Mouse (Mus musculus) right cerebral cortex, postnatal 14 days (tissue): ENCODE measurements around the gene Gatd1.

ENCODE experiments used
- DNase-seq: peaks from one replicate; pipeline ENCODE4 v3.0.0; 2022

Gene Gatd1

DNA sequence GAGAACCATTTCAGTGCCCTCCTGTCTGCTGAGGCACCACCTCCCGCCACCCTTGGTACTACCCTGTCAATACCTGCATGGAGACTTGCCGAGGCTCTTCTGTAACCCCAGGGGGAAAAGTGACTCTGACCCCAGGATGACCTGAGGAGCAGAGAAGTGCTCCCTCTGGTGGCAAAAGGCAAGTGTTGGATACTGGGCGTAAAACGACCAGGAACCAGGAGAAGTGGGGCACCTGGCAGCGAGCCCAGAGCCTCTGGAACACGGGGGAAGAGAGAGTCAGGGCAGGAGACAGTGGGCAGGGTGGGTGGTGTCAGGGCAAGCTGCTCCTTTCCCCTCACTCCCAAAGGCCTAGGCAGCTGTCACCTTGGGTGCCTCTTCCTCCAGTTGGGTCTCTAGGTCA, 26.7 kb upstream of the Gatd1 start:
- peak; percentile 76 for DNase-seq

DNA sequence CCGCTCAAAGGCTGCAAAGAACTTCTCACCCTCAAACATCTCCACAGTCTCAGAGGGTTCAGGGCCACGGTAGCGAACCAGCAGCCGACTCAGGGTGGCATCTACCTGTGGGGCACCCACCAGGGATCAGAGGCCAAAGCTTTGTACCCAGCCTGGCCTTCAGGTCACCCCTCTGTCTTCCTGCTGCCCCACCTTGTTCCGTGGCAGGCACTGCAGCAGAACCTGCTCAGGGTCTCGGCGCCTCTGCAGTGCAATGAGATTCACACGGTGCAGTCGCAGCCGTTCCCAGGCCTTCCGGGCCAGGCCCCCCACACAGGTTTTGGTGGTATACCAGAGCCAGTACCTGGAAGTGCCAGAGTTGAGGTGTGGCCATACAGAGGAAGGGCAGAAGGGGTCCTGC, 25.9 kb upstream of the Gatd1 start:
- DNase-seq: no peak

DNA sequence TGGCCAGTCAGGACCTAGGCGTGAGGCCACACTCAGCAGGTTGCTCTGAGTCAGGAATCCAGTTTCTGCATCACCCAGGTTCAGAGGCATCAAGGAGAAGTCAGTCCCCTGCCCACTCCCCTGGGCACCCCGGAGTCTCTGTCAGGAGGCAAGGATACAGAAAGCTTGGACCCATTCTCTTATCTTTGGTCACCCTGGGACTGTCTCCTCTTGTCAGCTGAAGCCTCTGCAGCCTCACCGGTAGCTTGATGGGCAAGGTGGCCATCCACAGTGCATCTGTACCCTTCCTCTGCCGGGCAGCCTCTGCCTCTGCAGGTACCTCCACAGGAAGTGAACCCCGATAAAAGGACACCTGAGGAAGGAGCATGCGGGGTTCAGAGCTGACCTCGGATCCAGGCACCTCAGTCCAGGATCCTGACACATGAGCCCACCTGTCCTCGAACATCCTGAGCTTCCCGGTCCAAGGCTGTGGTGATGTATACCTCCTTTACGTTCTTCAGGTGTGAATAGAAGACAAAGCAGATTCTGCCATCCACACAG, 25.3 kb upstream of the Gatd1 start:
- DNase-seq: no peak

DNA sequence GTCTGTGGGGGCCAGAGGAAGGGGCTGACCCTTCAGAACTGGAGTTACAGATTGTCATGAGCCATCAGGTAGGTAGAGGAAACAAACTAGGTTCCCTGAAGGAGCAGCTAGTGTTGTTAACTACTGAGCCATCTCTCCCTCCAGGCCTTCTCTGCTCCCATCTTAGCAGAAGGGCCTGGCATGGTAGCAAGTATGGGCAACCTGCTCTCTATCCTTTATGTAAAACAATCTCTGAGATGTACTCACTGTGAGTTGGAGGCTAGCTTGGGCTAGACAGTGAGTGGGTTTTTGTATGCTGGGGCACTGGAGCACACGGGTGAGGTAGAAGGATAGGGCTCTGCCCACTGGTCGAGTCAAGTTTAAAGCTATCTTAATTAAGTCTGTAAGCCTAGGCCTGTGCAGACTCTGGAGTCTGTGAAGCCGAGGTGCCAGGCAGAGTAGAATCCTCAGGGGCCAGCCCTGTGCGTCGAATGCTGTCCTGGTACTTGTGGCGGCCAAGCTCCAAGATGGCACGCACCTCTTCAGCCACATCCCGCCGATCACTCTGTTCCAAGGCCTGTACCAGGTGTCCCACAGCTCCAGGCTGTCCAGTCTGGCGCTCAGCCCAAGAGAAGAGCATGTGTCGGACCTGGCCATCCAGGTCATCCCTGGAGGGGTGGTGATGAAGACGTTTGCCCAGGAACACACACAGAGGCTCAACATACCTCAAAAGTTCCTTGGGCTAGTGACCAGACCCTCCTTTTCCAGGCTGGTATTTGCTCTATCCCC, 24.4 kb upstream of the Gatd1 start:
- no peak for DNase-seq

DNA sequence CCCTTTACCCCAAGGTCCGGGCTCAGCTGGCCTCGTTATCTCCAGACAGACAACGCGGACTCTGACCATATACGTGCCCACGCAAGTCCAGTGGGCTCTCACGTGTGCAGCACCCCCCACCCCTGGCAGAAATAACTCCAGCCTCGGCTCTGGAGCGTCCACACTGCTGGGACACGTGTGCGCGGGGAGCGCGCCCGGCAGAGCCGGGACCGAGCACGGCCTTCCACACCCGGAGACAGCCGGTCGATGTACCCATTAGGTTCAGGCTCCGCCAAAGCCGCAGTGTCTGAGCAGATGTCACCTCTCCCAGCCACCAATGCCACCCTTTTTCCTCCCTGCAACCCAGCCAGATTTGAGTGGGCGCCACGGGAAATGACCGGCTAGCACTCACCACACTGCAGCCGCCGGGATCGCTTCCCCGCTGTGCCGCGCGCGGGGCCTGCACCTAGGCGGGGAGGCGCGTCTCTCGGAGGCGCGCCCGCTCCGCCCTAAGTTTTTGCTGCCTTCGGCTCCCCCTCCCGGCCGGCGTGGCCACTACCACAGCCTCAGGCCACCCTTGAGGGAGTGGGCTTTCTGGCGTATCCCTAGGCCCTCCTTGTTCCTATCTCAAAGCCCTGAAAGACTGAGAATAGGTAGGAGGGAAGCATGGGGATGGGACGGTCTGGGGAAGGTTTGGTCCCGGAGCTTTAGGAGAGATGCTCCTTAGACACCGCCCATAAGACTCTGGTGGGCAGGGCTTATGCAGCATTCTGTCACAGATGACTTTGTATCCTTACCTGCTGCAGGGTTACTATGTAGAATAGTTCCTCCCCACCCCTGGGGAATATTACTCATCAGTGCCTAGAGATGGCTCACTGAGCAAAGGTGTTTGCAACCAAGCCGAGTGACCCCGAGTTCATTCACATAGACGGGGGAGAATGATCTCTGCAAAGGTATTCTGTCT, 23.5 kb upstream of the Gatd1 start, which contains the start of gene Slc25a22:
Gene Slc25a22 (minus strand): TSS at position 715 of the 943 bp plus-strand sequence.
- DNase-seq: peak; percentile 82

DNA sequence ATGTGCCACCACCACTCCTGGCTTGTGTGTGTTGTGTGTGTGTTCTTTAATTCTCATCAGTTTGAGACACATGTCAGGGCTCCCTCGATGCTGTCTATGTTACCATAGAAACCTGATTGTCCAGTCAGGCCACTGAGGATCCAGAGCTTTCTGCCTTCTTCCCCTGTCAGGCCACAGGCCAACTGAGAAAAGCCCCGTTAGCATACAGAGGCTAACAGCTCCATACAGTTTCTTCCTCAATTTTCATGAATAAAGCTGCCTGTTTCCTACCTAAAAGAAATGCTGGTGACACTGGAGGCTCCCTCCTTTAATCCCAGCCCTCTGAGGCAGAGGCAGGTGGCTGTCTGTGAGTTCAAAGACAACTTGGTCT, 22.6 kb upstream of the Gatd1 start:
- DNase-seq: no peak

DNA sequence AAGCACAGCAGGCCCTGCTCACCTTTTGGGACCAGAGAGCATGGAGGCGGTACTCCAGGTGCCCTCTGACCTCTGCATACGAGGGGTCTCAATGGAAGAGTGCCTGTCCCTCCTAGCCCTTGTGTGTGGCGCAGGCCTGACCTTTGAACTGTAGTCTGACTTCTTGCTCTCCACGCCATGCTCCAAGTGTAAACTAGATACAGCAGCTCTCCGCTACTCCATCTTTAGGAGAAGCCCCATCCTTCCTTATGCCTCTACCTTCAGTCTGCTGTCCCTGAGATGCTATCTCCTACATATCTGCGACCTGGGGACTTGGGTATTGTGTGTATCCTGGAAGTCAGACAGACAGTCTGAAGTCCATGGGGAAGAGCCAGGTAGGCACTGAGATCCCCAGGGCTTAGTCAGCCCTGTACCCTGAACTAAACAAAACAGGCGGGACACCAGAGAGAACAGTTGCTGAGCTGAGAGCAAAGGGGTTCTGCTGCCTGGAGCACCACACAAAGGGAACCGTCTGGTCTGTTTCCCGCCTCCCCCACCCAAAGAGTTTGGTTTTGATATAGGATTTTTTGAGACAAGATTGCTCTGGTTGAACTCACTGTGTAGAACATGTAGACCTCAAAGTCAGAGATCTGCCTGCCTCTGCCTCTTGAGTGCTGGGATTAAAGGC, 22.1 kb upstream of the Gatd1 start:
- no peak for DNase-seq

DNA sequence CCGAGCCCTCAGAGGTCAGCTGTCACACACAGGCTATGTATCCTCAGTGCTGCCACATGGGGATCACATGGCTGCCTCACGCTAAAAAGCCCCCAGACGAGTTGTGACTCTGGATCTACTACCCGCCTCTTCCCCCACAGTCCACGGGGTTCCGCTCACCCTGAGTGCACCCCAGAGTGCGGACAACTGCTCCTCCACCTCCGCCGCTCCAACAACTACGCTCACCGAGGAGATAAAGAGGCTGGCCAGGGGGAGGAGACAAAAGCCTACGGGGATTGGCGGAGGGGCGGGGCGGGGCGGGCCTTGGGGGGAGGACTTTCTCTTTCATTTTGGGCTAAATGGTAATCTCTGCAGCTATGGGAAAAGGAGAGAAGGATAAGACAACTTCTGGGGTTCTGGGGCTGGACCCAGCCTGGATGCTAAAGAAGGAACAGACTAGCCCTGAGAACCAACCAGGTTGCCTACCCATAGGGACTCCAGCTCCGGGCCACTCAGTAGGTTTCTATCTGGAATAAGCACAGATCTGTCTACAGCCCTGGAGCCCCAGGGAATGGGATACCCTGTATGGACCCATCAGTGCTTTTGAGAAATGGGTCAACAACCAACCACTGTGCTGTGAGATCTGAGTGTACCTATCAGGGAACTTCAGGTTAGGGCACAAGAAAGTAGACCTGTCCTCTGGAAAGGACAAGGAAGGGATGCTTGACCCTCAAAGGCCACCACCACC, 21.4 kb upstream of the Gatd1 start:
- DNase-seq: peak; percentile 61

DNA sequence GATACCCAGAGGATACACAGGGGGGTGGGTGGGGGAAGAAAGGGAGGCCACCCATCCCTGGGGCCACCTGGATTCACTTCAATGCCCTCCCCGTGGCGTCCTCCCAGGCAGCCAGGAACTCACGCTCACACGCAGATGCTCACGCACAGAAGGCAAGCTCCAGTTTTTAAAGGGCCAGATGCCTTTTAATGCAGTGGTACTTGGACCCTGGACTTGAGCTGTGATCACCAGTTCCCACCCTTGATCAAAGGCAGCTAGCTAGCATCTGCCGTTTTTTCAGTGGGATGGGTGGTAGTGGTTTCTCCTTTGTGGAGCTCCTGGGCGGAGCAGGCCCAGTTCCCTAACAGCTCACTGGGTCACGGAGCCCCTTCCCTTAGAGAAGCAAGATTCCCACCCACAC, 20.5 kb upstream of the Gatd1 start:
- no peak for DNase-seq

DNA sequence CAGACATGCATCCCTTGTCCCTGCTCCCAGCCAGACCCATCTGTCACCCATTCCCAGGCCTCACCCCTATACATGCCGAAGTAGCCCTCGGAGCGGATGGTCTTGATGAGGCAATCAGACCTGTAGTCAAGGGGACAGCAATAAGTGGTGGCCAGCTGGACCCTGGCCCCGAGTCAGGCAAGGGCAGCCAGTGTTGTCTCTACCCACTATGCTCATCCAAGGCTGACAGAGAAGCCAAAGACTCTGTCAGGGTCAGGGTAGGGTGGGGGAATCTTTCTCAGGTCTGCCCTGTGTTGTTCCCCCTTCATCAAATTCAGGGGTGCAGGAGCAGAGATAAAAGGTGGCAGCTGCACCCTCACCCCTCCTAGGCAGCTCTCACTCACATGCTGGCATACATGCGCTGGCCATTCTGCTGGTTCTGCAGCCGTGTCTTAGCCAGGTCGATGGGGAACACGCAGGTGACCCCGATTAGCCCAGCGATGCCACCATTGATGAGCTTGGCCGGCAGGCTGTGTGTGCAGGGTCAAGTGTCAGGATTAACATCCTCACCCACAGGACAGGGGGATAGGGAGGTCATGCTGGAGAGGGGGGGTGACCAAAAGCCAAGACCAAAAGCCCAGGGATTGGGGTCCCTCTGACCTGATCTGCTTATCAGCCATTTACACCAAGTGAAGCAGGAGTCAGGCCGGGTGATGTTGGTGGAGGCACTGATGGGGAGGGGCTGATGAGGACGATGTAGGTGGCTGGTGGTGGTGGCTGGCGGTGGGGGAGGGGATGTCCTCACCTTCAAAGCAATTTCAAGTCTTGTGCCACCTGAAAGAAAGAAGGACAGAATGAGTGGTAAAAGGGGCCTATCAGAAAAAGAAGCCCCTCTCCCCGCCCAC, 19.8 kb upstream of the Gatd1 start:
- DNase-seq: no peak

DNA sequence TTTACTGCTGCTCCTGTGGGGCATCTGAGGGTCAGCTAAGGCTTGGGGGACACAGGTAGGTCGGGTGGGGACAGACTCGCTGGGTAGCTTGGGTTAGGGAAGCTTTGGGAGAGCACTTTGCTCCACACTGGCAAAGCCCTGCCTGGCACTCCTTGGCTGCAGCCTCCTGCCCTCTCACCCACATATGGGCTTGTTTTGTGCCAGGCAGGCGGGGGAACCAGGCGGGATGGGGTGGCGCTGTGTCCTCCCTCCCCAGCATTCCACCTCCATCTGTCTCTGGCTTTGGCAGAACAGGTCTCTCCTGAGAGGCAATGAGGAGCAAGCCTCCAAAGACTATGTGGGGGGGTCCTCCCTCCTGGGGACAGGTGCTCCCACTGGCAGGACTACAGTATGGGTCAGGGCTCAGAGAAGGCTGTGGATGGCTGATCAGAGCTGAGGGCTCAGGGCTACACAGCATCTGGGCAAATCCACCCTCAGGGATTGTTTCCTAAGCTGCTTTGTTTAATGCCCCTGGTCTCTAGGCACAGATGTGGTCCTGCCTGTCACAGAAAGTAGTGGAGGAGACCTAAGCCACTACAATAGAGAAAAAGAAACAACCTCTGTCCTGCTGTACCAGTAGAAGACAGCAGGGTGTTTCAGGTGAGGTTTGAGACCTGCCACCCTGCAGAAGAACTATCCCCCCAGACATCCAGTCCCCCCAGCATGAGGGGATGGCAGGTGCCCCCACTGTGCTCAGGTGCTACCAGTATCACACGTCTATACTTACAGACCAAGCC, 19.0 kb upstream of the Gatd1 start:
- no peak for DNase-seq

DNA sequence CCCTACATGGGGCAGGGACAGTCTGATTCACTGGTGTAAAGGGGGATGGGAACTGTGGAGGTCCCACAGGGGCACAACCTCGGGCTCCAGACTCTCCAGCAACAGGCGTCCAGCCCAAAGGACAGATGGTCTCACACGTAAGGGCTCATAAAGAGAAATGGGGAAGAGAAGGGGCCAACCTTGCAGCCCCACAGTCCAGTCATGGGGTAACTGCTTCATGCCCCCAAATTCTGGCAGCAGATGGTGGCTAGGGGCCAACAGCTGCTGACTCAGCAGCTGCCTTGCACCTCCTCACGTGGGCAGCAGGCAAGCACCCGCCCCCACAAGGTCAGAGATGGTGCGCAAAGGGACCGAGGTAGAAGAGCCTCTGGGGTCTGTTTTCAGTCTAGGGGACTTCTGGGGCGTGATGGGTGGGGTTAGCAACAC, 18.3 kb upstream of the Gatd1 start:
- DNase-seq: no peak

DNA sequence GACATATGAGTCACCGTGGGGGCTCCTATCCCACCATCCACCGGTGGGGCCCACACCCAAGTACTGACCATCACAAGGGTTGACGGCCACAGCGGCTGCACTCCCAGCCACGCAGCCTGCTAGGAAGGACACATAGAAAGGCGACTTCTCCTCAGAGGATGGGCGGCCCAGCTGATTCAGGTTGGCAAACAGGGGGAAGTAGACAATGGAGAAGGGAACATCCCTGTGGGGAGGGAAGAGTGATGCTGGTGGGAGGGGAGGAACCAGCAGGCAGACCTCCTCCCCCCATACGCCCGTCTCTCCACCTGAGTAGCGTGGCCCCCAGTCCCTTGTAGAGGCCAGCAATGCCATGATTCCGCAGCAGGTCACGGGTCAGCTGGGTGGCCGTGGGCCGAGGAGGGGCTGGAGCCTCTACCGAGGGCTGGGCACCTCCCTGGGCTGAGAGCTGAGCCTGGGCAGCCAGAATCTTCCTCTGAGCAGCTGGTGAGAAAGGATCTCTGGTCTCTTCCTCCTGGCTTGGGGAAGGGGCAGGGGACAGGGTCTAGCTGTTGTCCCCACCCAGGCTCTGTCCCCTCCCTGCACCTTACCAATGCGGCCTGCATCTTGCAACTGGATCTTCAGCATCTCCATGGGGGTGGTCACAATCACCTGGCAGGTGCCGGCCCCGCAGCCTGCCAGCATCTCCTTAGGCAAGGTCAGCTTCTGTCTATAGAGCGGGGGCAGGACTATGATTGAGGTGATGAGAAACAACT, 17.7 kb upstream of the Gatd1 start:
- DNase-seq: no peak

DNA sequence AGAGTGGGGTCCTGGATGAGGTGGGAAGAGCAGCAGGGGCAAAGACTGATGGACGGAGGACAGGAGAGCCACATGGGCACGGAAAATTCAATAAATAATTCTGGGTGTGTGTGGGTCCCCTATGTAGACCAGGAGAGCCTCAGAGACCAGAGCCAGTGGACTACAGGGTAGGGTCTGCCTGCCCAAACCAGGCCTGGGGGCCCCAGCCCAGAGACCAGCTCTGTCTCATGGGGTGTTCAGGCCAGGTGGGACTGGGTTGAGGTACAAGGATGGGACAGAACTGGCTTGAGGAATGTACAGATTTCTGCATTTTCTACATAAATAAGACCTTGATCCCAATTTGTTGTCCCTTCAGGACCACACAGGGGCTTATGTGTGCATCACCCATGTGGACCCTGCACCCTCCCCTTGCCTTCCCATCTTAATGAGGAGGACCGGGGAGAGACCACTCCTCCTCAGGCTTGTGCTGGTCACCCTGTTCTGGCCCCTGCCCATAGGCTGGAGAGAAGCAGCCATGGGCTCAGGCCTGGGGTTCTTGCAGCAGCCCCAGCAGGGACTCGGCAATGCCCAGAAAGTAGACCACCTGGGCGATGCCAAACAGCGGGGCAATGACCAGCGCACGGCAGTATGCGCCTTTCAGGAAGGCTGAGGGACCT, 16.8 kb upstream of the Gatd1 start:
- no peak for DNase-seq

DNA sequence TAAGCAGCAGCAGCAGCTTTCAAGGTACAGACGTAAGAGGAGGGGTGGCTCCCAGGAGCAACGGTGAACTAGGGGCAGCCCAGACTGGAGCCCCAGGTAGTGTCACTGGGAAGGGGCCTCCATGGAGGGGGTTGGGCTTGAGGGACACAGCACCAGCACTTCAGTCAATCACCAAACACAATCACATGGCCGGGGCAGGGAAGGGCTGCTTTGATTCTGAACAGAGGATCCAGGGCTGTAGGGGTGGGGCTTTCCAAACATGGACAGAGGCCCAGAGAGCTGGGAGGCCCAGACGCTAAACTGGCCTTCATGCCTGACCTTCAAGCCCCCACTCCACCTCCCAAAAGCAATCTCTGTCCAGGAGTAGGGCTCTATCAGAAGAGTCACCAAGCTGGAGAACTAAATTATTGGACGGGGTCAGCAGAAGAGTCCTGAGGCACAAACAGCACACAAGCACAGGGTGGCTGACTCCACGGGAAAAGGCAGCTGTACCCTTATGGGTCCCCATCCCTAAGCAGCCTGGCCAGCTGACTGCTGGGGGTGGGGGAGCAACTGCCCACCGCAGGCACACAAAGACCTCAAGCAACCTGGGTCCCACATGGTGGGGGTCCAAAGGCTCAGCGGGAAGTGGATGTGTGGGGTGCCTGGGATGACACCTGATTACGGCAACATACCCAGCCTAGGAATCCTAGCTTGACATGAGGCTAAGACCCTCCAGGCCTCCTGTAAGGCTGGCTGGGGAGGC, 16.1 kb upstream of the Gatd1 start:
- DNase-seq: no peak

DNA sequence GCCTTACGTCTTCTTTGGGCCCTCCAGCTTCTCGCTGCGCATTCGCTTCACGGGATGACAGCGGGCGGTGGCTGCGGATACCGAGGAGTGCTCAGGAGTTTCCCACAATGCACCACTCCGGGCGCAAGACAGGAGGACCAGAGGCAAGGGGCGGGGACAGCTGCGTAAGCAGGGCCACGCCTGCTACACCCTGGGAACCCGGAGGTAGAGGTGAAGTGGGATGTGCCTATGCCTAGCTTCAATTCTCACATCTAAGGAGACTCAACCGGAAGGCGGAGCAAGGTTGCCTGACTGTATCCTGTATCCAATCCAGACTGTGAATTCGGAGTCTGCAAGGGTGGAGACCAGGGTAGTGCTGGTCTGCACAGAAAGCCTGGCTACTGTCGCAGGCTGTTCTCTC, 15.4 kb upstream of the Gatd1 start, which contains the start of gene Cend1:
Gene Cend1 (minus strand): TSS at position 182 of the 400 bp plus-strand sequence.
- DNase-seq: peak; percentile 84

DNA sequence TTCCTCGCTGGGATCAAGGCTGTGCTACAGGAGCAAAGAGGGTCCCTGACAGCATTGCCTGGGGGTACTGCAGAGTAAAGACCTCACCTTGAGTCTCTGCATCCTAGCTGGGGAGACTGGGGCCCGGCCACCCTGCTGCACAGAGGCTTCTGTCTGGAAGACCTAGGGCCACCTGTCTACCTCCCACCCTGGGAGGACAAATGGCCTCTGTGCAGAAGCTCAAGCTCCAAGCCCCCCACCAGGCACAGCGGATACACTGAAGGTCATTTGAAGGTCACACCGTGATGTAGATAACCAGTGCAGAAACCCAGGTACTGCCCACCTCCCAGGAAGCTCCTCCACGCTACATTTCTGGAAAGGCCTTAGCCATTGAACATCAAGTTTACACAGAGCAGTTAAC, 14.8 kb upstream of the Gatd1 start:
- no peak for DNase-seq

DNA sequence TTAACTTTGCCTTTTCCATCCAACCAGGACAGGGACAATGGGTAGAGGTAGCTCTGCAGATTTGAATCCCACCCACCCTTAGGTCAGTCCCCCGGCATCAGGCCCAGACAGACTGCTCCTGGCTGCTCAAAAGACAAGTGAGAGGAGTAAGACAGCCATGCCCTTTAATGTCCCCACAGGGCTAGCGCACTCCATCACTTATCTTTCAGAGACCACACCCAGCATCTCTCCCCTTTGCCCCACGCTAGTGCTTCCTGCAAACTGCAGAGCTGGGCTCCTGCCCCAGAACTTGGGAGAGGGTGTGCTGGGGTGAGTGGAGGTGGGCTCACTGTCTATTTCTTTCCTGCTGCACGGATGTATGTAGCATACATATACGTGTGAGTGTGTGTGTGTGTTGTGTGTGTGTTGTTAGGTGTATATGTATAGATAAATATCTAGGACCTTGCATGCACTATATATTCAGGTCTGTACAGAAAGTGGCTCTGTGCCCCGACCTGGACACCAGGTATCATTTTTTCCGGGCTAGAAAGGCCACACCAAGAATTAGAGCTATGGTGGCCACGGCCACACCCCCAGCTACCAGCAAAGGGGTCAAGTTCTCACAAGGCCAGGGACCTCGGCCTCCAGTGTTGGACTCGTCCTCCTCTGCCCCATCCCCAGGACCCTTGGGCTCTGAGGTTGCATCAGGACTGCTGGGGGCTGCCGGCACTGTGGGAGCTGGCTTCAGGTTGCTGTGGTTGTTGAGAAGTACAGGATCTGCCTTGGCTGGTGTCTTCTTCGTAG, 13.2 kb upstream of the Gatd1 start:
- no peak for DNase-seq
